Mouse (Mus musculus): ENCODE measurements around the gene Ifit1. TPM values are rescaled to one million over a fixed set of nuclear protein-coding genes. Genes with fewer than 3 reads are reported as not detected.

The Ifit1 gene
- polyA plus RNA-seq, 1 experiment from 2014 or later: 0.54 TPM

GRCm38 (mm10) chr19:34666127-34666526 lies 25.5 kb downstream of the Ifit1 start:
- 1% methylated on average over 5 of the region's 5 CpGs for WGBS
- H3K9me3 ChIP-seq (ENCODE audit: control insufficient read depth, low read depth, low read length): no peaks in the 10 kb centered on the region
- H3K36me3 ChIP-seq (ENCODE audit: control insufficient read depth, insufficient read depth, low read length): no peaks in the 10 kb centered on the region
- H3K4me1 ChIP-seq (ENCODE audit: control insufficient read depth, insufficient read depth, low read length): no peaks in the 10 kb centered on the region
- no peak overlapping the region for H3K27ac ChIP-seq (ENCODE audit: low read length)
- 0 out of 2 replicates have a peak, but pooled peaks have one; percentile 16 for ATAC-seq (ENCODE audit: insufficient number of reproducible peaks, insufficient read depth, low FRiP score, low read depth)
- H3K4me3 ChIP-seq (ENCODE audit: low read depth, low read length): no peak overlapping the region
- no peak overlapping the region for H3K4me2 ChIP-seq (replicated peaks; ENCODE audit: low read depth, low read length)
- H3K27me3 ChIP-seq (ENCODE audit: control insufficient read depth, insufficient read depth, low read length): no peaks in the 10 kb centered on the region
- no peak overlapping the region for H3K9ac ChIP-seq (replicated peaks; ENCODE audit: low read depth, low read length)

DNA sequence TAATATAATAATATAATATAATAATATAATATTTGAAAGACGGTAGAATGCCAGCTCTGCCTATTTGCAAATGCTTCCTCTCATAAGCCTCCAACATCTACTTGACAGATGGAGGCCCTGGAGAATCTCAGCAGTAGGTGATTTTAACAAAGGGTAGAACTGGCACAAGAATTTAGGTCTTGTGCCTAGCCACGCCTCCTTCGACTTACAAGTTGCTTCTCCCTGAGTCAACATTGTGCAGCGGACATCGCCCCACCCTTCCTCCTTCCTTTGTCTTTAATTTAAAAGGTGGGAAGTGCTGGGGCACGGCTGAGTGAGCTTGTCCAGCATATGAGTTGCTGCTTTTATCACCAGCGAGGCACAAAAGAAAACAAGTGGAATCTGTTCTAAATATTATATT lies 32.8 kb downstream of the Ifit1 start:
- 54% methylated on average over 7 of the region's 7 CpGs for WGBS
- no peak overlapping the region for H3K4me3 ChIP-seq (ENCODE audit: low read depth, low read length)
- no peak overlapping the region for H3K9ac ChIP-seq (replicated peaks; ENCODE audit: low read depth, low read length)

GRCm38 (mm10) chr19:34678428-34678827 lies 37.8 kb downstream of the Ifit1 start:
- ATAC-seq (ENCODE audit: insufficient number of reproducible peaks, insufficient read depth, low FRiP score, low read depth): no peak
- Histone ChIP-seq H3K27ac (ENCODE audit: low read length) (no peak overlapping the region), H3K4me3 (ENCODE audit: low read depth, low read length) (no peak overlapping the region), H3K9me3 (ENCODE audit: control insufficient read depth, low read depth, low read length) (no peaks in the 10 kb centered on the region), H3K4me2 (replicated peaks; ENCODE audit: low read depth, low read length) (no peak overlapping the region), H3K27me3 (ENCODE audit: control insufficient read depth, insufficient read depth, low read length) (no peaks in the 10 kb centered on the region), H3K36me3 (ENCODE audit: control insufficient read depth, insufficient read depth, low read length) (no peaks in the 10 kb centered on the region), H3K9ac (replicated peaks; ENCODE audit: low read depth, low read length) (no peak overlapping the region), H3K4me1 (ENCODE audit: control insufficient read depth, insufficient read depth, low read length) (no peaks in the 10 kb centered on the region)
- 85% methylated on average over 4 of the region's 4 CpGs for WGBS

More for the DNA sequence above, 32.8 kb downstream of the Ifit1 start:
- H3K27me3 ChIP-seq (ENCODE audit: control insufficient read depth, insufficient read depth, low read length): no peaks in the 10 kb centered on the region
- H3K27ac ChIP-seq (ENCODE audit: low read length): no peak overlapping the region
- no peaks in the 10 kb centered on the region for H3K4me1 ChIP-seq (ENCODE audit: control insufficient read depth, insufficient read depth, low read length)
- no peaks in the 10 kb centered on the region for H3K36me3 ChIP-seq (ENCODE audit: control insufficient read depth, insufficient read depth, low read length)
- peak; percentile 58; the same call in 1 of the 2 replicates for ATAC-seq (ENCODE audit: insufficient number of reproducible peaks, insufficient read depth, low FRiP score, low read depth)
- H3K9me3 ChIP-seq (ENCODE audit: control insufficient read depth, low read depth, low read length): no peaks in the 10 kb centered on the region
- H3K4me2 ChIP-seq (replicated peaks; ENCODE audit: low read depth, low read length): no peak overlapping the region

DNA sequence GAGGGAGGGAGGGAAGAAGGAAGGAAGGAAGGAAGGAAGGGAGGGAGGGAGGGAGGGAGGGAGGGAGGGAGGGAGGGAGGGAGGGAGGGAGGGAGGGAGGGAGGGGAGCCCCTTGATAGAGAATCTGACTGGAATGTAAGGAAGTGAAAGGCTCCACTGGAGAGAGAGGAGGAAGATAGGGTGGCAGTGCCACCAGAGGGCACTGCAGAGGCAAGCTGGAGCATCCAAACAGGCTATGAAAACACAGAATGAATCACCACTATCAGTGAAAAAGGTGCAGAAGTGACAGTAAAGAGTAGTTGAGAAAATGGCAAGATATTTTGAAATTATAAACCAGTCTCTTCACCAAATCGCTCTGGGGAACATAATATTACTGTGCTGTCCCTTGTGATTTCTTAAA lies 44.2 kb downstream of the Ifit1 start:
- no peak for ATAC-seq (ENCODE audit: insufficient number of reproducible peaks, insufficient read depth, low FRiP score, low read depth)
- Histone ChIP-seq H3K4me3 (ENCODE audit: low read depth, low read length) (no peak overlapping the region), H3K27ac (ENCODE audit: low read length) (no peak overlapping the region), H3K4me1 (ENCODE audit: control insufficient read depth, insufficient read depth, low read length) (no peaks in the 10 kb centered on the region), H3K9me3 (ENCODE audit: control insufficient read depth, low read depth, low read length) (no peaks in the 10 kb centered on the region), H3K9ac (replicated peaks; ENCODE audit: low read depth, low read length) (no peak overlapping the region), H3K4me2 (replicated peaks; ENCODE audit: low read depth, low read length) (no peak overlapping the region), H3K36me3 (ENCODE audit: control insufficient read depth, insufficient read depth, low read length) (no peaks in the 10 kb centered on the region), H3K27me3 (ENCODE audit: control insufficient read depth, insufficient read depth, low read length) (no peaks in the 10 kb centered on the region)
- 57% methylated on average over 1 of the region's 1 CpGs for WGBS

DNA sequence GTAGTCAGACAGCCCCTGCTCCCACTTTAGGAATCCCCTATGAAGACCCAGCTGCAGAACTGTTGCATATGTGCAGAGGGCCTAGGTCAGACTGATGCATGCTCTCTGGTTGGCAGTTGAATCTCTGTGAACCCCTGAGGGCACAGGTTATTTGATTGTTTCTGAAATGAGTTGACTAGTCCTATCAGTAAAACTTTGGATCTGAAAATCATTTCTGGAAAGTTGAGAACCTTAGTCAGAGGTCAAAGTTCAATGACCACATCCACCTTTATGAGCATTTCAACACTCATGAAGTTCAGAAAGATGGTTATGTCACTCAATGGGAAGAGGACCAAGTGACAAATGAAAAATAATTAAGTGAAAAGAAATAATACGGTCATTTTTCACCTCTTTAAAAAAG lies 44.9 kb downstream of the Ifit1 start:
- Histone ChIP-seq H3K9ac (replicated peaks; ENCODE audit: low read depth, low read length) (no peak overlapping the region), H3K4me1 (ENCODE audit: control insufficient read depth, insufficient read depth, low read length) (no peaks in the 10 kb centered on the region), H3K36me3 (ENCODE audit: control insufficient read depth, insufficient read depth, low read length) (no peaks in the 10 kb centered on the region), H3K9me3 (ENCODE audit: control insufficient read depth, low read depth, low read length) (no peaks in the 10 kb centered on the region), H3K4me3 (ENCODE audit: low read depth, low read length) (no peak overlapping the region), H3K27me3 (ENCODE audit: control insufficient read depth, insufficient read depth, low read length) (no peaks in the 10 kb centered on the region), H3K4me2 (replicated peaks; ENCODE audit: low read depth, low read length) (no peak overlapping the region), H3K27ac (ENCODE audit: low read length) (no peak overlapping the region)
- 100% methylated on average over 1 of the region's 1 CpGs for WGBS
- no peak for ATAC-seq (ENCODE audit: insufficient number of reproducible peaks, insufficient read depth, low FRiP score, low read depth)

DNA sequence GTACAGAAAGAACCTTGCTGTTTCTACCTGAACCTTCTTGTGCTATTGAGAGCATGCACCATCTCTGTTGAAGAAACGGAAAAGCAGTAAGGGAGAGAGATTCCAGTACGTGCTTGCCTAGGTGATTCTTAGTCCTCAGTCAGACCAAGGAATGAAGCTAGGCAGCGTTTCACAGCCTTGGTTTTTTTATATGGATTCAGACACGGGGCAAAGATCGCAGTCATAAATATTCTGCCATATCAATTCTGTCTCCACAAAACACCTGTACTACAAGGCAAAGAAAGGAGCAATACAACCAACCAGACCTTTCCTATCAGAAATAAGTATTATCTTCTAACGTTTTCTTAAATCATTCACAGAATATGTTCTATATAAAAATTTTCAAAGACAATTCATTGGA lies 50.7 kb downstream of the Ifit1 start:
- no peak for ATAC-seq (ENCODE audit: insufficient number of reproducible peaks, insufficient read depth, low FRiP score, low read depth)
- no peaks in the 10 kb centered on the region for H3K36me3 ChIP-seq (ENCODE audit: control insufficient read depth, insufficient read depth, low read length)
- H3K27me3 ChIP-seq (ENCODE audit: control insufficient read depth, insufficient read depth, low read length): no peaks in the 10 kb centered on the region
- 73% methylated on average over 6 of the region's 6 CpGs for WGBS
- no peak overlapping the region for H3K4me3 ChIP-seq (ENCODE audit: low read depth, low read length)
- H3K27ac ChIP-seq (ENCODE audit: low read length): no peak overlapping the region
- H3K4me1 ChIP-seq (ENCODE audit: control insufficient read depth, insufficient read depth, low read length): no peaks in the 10 kb centered on the region
- no peak overlapping the region for H3K9ac ChIP-seq (replicated peaks; ENCODE audit: low read depth, low read length)
- H3K9me3 ChIP-seq (ENCODE audit: control insufficient read depth, low read depth, low read length): no peaks in the 10 kb centered on the region
- H3K4me2 ChIP-seq (replicated peaks; ENCODE audit: low read depth, low read length): no peak overlapping the region

- H3K9ac ChIP-seq (replicated peaks; ENCODE audit: low read depth, low read length): no peak overlapping the region
- WGBS: 80% methylated on average over 8 of the region's 8 CpGs
- H3K9me3 ChIP-seq (ENCODE audit: control insufficient read depth, low read depth, low read length): no peaks in the 10 kb centered on the region
- no peak for ATAC-seq (ENCODE audit: insufficient number of reproducible peaks, insufficient read depth, low FRiP score, low read depth)
- H3K4me3 ChIP-seq (ENCODE audit: low read depth, low read length): no peak overlapping the region
- H3K27ac ChIP-seq (ENCODE audit: low read length): no peak overlapping the region
- no peaks in the 10 kb centered on the region for H3K27me3 ChIP-seq (ENCODE audit: control insufficient read depth, insufficient read depth, low read length)
- no peaks in the 10 kb centered on the region for H3K4me1 ChIP-seq (ENCODE audit: control insufficient read depth, insufficient read depth, low read length)
- no peaks in the 10 kb centered on the region for H3K36me3 ChIP-seq (ENCODE audit: control insufficient read depth, insufficient read depth, low read length)
- no peak overlapping the region for H3K4me2 ChIP-seq (replicated peaks; ENCODE audit: low read depth, low read length)
Measured at GRCm38 (mm10) chr19:34696352-34696986, 55.8 kb downstream of the Ifit1 start.

- no peak overlapping the region for H3K4me2 ChIP-seq (replicated peaks; ENCODE audit: low read depth, low read length)
- WGBS: 52% methylated on average over 2 of the region's 2 CpGs
Measured at GRCm38 (mm10) chr19:34697461-34697860, 56.8 kb downstream of the Ifit1 start.

GRCm38 (mm10) chr19:34698432-34698831 lies 57.8 kb downstream of the Ifit1 start:
- H3K27me3 ChIP-seq (ENCODE audit: control insufficient read depth, insufficient read depth, low read length): no peaks in the 10 kb centered on the region
- no peak overlapping the region for H3K4me2 ChIP-seq (replicated peaks; ENCODE audit: low read depth, low read length)
- no peak overlapping the region for H3K4me3 ChIP-seq (ENCODE audit: low read depth, low read length)
- H3K9me3 ChIP-seq (ENCODE audit: control insufficient read depth, low read depth, low read length): no peaks in the 10 kb centered on the region
- no peak for ATAC-seq (ENCODE audit: insufficient number of reproducible peaks, insufficient read depth, low FRiP score, low read depth)
- no peaks in the 10 kb centered on the region for H3K36me3 ChIP-seq (ENCODE audit: control insufficient read depth, insufficient read depth, low read length)
- no peaks in the 10 kb centered on the region for H3K4me1 ChIP-seq (ENCODE audit: control insufficient read depth, insufficient read depth, low read length)
- no peak overlapping the region for H3K9ac ChIP-seq (replicated peaks; ENCODE audit: low read depth, low read length)
- no peak overlapping the region for H3K27ac ChIP-seq (ENCODE audit: low read length)
- WGBS: 59% methylated on average over 3 of the region's 3 CpGs

More at GRCm38 (mm10) chr19:34697461-34697860, 56.8 kb downstream of the Ifit1 start:
- ATAC-seq (ENCODE audit: insufficient number of reproducible peaks, insufficient read depth, low FRiP score, low read depth): no peak
- Histone ChIP-seq H3K36me3 (ENCODE audit: control insufficient read depth, insufficient read depth, low read length) (no peaks in the 10 kb centered on the region), H3K9me3 (ENCODE audit: control insufficient read depth, low read depth, low read length) (no peaks in the 10 kb centered on the region), H3K4me3 (ENCODE audit: low read depth, low read length) (no peak overlapping the region), H3K27ac (ENCODE audit: low read length) (no peak overlapping the region), H3K9ac (replicated peaks; ENCODE audit: low read depth, low read length) (no peak overlapping the region), H3K4me1 (ENCODE audit: control insufficient read depth, insufficient read depth, low read length) (no peaks in the 10 kb centered on the region), H3K27me3 (ENCODE audit: control insufficient read depth, insufficient read depth, low read length) (no peaks in the 10 kb centered on the region)
